Mouse (Mus musculus) bone marrow macrophage, adult 2 months (primary cell): ENCODE measurements at regions not wholly inside any gene's neighbourhood (a gene's known extent, or its start where the extent isn't known, plus 50 kb on each side); places are given as distances from the start of the nearest gene placed in this dataset.

Source experiments
- H3K27ac ChIP-seq: 2 replicates; pipeline ENCODE4 v1.5.1; 2012; ENCODE audit warnings: low read depth, low read length; ENCODE audit not compliant: insufficient read depth
- H3K4me1 ChIP-seq: 2 replicates; pipeline ENCODE4 v1.6.1; 2012; ENCODE audit warnings: low read length; ENCODE audit not compliant: control insufficient read depth, insufficient read depth
- H3K4me3 ChIP-seq: 2 replicates; pipeline ENCODE4 v1.5.1; 2012; ENCODE audit warnings: mild to moderate bottlenecking, low read length, moderate library complexity; ENCODE audit not compliant: insufficient read depth
- CTCF ChIP-seq: IDR thresholded peaks from 2 replicates; pipeline ENCODE4 v1.5.1; 2012; ENCODE audit warnings: low read depth, mild to moderate bottlenecking, low read length, moderate library complexity
- POLR2A ChIP-seq: IDR thresholded peaks from 2 replicates; pipeline ENCODE4 v1.6.1; 2012; ENCODE audit warnings: mild to moderate bottlenecking, low read depth, low read length, borderline replicate concordance

DNA sequence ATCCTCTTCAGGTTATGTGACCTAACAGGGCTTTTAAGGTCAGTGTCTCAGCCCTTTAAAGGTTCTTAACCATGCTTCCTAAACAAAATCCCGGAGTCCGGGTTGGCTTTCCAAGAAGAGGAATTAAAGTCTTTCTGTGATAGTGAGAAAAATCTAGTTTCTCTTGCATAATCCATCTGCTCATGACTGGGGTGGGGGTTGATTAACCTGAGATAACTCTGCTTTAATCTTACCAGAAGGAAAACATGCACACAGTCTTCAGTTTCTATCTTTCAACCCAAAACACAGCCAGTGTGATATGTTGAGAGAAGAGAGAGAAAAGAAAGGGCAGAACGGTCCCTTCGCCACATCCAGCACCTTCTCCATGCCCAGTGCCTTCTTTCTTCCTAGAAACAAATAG lies 508.8 kb downstream of the Pdcd6ip start:
- Histone ChIP-seq H3K4me3 (no peak overlapping the region), H3K4me1 (no peaks in the 10 kb centered on the region), H3K27ac (no peak overlapping the region)
- TF ChIP-seq CTCF (no peak), POLR2A (no peak)

GRCm38 (mm10) chr9:113195556-113195955 lies 512.5 kb downstream of the Pdcd6ip start:
- TF ChIP-seq CTCF (no peak), POLR2A (no peak)
- Histone ChIP-seq H3K27ac (no peak overlapping the region), H3K4me1 (no peaks in the 10 kb centered on the region), H3K4me3 (no peak overlapping the region)

DNA sequence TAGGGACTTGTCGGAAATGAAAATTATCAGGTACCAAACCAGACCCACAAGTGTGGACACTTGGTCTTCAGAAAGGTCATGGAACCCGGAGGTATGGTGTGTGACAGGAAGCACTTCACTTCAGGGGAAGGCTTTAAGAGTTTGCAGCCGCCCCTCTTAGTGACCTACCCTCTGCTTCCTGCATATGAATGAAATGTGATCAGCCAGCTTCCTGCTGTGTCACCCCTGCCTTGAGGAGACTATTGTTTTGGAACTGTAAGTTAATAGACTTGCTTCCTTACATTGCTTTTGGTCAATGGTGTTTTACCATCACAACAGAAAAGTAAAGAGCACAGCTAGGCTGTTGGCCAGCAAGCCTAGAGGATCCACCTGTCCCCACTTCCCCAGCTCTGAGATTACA lies 515.3 kb downstream of the Pdcd6ip start:
- TF ChIP-seq POLR2A (no peak), CTCF (no peak)
- H3K4me3 ChIP-seq = no peak overlapping the region
- H3K27ac ChIP-seq = no peak overlapping the region
- no peaks in the 10 kb centered on the region for H3K4me1 ChIP-seq

DNA sequence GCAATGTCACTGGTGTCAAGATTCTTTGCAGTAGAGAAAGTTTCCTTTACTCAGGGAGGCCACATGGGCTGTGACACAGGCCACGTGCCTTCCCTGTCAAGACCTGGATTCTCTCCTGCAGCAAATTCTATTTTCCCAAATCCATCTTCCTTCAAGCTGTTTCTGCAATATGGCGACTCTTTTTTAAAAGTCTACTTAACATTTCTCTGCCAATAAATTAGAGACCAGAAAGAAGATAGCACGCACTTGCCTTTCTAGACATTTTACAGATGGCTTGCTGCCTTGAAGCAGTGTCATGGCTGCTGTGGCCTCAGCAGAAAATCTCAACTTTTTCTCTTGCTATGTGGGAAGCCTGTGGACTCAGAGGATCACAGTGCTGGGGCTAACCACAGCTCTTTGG lies 516.9 kb downstream of the Pdcd6ip start:
- TF ChIP-seq CTCF (no peak), POLR2A (no peak)
- H3K4me1 ChIP-seq = no peaks in the 10 kb centered on the region
- no peak overlapping the region for H3K27ac ChIP-seq
- no peak overlapping the region for H3K4me3 ChIP-seq

GRCm38 (mm10) chr9:113181182-113181581 lies 526.9 kb downstream of the Pdcd6ip start:
- Histone ChIP-seq H3K27ac (no peak overlapping the region), H3K4me1 (no peaks in the 10 kb centered on the region), H3K4me3 (no peak overlapping the region)
- TF ChIP-seq CTCF (no peak), POLR2A (no peak)

GRCm38 (mm10) chr9:113177918-113178235 lies 530.2 kb downstream of the Pdcd6ip start:
- TF ChIP-seq POLR2A (no peak), CTCF (no peak)
- Histone ChIP-seq H3K4me1 (no peaks in the 10 kb centered on the region), H3K27ac (no peak overlapping the region), H3K4me3 (no peak overlapping the region)

- no peak overlapping the region for H3K4me3 ChIP-seq
- TF ChIP-seq POLR2A (no peak), CTCF (no peak)
- H3K27ac ChIP-seq = no peak overlapping the region
- H3K4me1 ChIP-seq = no peaks in the 10 kb centered on the region
Measured at GRCm38 (mm10) chr9:113177181-113177917, 530.7 kb downstream of the Pdcd6ip start.

GRCm38 (mm10) chr9:113171767-113172405 lies 536.2 kb downstream of the Pdcd6ip start:
- Histone ChIP-seq H3K4me3 (no peak overlapping the region), H3K4me1 (no peaks in the 10 kb centered on the region)
- no peak for TF ChIP-seq CTCF
- no peak for TF ChIP-seq POLR2A

DNA sequence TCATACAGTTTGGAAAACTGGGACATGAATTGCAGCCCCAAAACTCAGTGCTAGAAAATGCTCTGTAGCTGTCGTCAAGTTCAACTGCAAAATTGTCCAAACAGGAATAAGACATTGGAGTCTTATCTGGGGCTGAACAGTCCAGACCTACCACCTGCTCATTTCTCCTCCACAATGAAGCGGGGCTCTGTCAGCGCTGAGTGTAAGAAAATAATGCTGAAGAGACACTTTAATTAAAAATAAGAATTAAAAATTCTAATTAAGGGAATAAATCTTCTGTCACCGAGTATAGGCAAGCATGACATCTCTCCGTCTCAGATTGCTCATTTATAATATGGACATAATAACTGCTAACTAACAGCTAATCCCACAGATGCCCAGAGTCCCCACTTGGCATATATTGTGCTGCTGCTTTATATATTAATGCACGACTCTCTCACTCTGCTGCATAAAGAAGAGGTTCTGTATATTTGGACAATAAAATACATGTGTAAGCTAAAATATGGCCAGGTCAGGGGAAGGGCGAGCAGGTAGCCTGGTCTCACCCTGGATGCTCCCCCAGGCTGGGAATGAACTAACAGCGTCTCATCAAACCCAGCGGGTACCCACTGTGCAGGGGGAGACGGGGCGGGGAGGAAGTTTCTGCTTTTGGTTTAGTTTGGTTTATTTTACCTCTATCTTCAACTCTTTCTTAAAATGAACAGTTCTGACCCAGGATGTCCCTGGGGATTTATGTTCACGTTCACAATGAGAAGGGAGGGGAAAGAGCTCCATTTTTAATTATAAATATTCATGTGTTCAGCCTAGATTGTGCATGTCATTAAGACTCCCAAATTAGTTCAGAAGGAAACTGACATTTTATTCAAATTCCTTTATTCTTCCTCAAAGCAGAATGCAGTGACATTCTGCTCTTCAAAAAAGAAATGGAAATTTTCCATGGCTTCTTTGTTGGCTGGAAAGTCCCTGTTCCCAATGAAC lies 544.9 kb downstream of the Pdcd6ip start:
- H3K4me1 ChIP-seq = no peaks in the 10 kb centered on the region
- no peak overlapping the region for H3K27ac ChIP-seq
- TF ChIP-seq CTCF (no peak), POLR2A (no peak)
- no peak overlapping the region for H3K4me3 ChIP-seq

More at GRCm38 (mm10) chr9:113171767-113172405, 536.2 kb downstream of the Pdcd6ip start:
- no peak overlapping the region for H3K27ac ChIP-seq

- H3K4me3 ChIP-seq = no peak overlapping the region
- no peak overlapping the region for H3K27ac ChIP-seq
- TF ChIP-seq CTCF (no peak), POLR2A (no peak)
Measured at GRCm38 (mm10) chr9:113160011-113160410, 548.0 kb downstream of the Pdcd6ip start.

More at GRCm38 (mm10) chr9:113160011-113160410, 548.0 kb downstream of the Pdcd6ip start:
- no peaks in the 10 kb centered on the region for H3K4me1 ChIP-seq
